Mouse (Mus musculus) olfactory bulb, adult 2 months (tissue): ENCODE measurements around the gene Gm47969.

Experiments used
- CTCF ChIP-seq: fragments of 200-500 bp; IDR thresholded peaks from 2 replicates; pipeline ENCODE4 v1.5.1; 2012; ENCODE audit warnings: low read depth, mild to moderate bottlenecking, low read length, moderate library complexity; ENCODE audit not compliant: insufficient read depth
- POLR2A ChIP-seq: fragments of 200-500 bp; IDR thresholded peaks from 2 replicates; pipeline ENCODE4 v1.6.1; 2012; ENCODE audit warnings: mild to moderate bottlenecking, low read depth, low read length, moderate library complexity; ENCODE audit not compliant: insufficient read depth

DNA sequence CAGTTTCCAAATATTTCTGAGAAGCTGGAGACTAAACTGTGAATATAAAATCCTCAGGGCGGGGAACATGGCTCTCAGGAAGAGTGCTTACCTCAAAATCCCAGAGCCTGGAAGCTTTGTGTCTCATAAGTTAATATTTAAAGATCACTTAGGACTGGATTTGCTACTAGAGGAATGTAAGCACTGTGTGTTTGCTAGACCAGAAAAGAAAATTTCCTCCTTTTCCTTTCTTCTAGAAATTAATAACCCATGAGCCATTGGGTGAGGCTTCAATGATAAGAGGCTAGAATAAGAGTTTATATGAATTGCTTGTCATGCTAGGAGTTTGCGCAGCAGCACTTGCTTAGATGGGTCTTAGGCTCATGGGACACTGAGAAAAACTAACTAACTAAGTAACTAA, 40.1 kb downstream of the Gm47969 start:
- no peak for TF ChIP-seq CTCF
- TF ChIP-seq POLR2A: no peak
